Mouse (Mus musculus): ENCODE results near the gene Prc1. TPM values are rescaled to one million over a fixed set of nuclear protein-coding genes. Genes with fewer than 3 reads are reported as not detected.

Gene Prc1
- total RNA-seq (2023) = 3.7 TPM

DNA sequence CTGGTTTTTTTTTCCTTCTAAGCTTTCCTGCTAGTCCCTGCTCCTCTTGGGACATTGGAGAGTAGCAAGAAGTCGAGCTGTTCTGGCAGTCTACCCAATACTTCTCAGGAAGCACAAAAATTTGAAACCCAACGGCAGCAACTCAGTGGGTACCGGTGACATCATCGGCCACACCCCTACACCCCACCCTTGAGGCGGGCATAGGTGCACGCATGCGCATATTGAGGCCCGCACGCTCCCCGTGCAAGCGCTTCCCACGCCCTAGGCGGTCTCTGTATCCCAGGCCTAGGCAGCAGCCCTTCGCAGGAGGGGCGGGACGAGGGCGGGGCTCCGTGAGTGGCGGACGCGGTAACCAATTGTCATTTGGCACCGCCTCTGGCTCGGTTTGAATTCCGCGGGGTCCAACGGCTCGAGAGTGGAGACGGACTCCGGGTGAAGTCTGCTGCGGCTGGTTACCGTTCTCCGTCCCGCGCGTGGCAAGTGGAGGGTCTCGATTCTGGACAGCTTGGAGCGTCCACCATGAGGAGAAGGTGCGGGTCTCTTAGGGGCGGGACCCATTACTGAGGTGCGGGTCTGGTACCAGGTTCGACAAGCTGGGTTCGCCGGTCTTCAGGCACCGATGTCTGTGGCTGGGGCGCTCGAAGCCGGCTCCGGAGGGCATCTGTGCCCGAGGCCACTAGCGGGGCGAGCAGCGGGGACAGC is at the start of gene Prc1:
Gene Prc1 (plus strand): TSS at position 389 of the 702 bp plus-strand sequence.

DNA sequence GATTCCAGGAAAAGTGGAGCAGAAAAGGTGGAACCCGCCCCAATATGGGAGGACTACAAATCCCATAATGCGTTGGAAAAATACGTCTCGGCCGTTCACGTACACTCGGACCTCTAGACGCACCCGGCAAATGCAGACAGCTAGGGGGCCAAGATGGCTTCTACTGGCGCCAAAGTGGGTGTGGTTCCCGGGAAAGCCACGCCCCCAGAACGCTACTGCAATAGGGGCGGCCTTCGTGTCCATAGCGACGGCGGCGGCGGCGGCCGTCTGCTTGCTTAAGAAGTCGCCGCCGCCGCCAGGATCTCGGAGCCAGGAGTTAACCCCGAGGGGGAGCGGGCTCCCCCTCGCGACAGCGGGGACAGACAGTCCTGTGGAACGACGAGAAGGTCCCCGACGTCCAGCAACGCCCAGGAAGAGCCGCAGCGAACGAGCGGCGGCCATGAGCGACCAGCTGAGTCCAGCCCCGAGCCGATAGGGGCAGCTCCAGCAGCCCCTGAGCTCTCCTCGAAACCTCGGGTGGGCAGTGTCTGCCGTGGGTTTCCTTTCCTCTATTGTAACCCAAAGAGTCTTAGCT is 48.0 kb upstream of the Prc1 start, which contains the start of gene Ttll13:
Gene Ttll13 (plus strand): TSS at position 229 of the 574 bp plus-strand sequence.

DNA sequence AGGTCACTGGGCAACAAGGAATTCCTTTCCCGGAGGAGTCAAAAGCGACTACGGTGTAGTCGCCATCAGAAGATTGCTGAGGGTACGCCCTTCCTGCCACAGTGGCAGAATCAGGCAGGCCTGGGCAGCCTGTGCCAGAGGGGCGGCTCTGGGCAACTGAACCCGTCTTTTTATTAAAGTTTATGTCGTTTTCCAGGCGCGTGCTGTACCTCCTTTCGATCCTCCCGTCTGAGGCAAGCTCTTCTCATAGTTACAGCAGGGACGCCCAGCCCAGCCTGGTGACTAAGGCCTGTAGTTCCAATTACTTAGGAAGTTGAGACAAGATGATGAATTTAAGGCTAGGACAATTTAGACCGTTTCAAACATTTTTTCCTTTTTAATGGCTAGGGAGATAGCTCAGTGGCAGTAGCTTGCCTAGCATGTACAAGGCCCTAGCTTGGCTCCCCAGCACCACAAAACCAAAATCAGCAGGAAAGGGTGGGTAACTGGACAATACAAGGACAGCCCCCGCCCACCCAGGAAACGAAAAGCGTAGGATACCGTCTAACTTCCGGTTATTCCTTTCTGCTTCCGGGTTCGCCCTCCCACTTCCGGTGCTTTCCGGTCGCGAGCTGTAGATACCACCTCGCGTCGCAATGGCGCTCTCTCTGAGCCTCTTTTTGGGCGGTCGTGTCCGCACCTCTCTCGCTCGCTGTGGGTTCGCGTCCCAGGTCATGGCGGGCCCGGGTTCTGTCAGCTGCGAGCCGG is 33.5 kb upstream of the Prc1 start, which contains the start of gene Ngrn:
Gene Ngrn (plus strand): TSS at position 591 of the 747 bp plus-strand sequence.

DNA sequence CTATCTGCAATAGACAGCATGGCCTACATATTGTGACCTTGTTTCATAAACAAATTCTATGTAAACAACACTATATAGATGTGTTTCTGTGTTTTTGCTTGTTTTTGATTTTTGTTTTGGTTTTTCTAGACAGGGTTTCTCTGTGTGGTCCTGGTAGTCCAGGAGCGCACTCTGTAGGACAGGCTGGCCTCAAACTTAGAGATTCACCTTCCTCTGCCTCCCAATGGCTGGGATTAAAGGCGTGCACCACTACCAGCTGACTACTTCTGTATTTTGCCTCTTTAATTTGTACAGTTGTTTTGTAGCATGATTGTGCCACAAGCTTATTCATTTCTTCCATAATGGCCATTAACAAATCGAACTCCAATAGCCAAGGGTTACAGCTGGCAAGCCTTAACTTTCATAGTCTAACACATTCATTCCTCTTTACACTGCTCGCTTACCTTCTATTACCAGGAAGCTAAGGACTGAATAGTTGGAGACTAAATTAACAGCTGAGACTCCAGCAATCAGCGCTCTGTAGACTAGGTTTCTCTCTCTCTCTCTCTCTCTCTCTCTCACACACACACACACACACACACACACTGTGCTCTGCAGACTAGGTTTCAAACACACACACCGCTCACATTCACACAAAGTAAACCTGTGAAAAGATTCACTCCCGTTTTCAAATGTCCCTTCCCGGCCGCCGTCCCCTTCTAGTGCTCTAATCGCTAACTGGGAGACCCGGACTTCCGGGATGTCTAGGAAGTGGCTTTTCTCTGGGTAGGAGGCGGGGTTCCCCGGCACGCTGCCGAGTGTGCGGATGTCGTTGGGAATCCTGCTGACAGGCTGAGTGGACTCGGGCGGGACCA is 25.1 kb upstream of the Prc1 start, which contains the start of gene Vps33b:
Gene Vps33b (plus strand): TSS at position 753 of the 854 bp plus-strand sequence.

DNA sequence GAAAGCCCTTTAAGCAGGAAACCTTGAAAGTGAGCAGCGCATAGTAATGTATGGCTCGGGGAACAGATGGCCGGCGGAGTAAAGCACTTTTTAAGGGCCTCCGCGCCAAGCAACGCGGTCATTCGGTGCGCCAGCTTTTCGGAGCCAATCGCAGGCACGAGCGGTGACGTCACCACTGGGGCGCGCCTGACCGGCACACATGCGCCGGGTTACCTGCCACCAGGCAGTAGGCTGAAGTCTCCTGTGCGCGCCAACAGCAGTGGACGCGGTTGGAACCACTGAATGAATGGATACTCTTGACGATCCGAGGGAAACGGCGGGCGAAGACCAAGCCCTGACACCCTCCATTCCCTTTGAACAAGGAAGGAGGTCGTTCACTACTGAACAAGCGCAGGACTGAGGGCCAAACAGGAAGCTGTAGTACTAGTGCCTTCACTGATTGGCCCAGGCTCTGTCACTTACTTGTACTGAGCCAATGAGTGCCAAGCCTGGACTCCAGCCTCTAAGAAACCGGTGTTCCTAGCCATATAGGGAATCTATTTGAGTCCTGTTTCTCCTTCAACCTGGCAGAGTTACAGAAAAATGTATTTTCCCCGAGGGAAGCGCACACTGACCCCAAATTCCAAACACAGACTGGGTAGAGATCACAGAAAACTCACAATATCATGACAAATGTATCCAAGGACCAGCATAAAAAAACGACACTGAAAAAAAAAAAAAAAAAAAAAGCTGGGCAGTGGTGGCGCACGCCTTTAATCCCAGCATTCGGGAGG is 30.0 kb downstream of the Prc1 start, which contains the start of gene Rccd1:
Gene Rccd1 (minus strand): TSS at position 412 of the 773 bp plus-strand sequence.

DNA sequence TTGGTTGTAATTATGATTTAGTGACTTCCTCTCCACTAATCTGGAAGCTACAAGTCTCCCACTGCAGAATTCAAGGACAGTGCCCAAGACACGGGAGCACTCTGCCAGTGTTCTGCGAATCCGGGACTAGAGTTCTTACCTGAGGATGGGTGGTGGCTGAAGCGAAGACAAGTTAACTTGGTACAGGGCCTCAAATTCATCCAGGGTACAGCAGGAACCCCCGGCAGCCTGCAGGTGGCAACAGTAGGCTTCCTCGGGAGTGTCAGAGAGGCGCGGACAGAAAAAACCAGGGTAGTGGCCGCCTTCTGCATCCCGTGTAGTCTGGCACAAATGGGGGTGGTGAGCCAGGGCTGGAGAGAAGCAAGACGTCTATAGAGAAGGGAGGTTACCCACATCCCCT is 46.5 kb downstream of the Prc1 start, which contains the start of gene Unc45a:
Gene Unc45a (minus strand): TSS at position 213 of the 400 bp plus-strand sequence.

DNA sequence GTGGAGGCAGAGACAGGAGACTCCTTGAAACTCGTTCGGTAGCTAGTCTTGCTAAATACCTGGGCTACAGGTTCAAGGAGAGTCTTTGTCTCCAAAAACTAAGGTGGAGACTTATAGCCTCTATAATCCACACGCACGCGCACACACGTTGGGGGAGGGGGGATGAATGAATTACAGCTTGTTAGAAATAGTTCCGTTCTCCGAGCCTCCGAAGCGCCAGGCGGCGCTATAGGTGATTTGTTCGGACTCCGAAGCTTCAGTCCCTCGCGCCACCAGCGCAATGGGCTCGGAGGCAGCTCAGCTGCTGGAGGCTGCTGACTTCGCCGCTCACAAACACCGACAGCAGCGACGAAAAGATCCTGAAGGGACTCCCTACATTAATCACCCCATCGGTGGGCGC is 48.6 kb downstream of the Prc1 start, which contains the start of gene Hddc3:
Gene Hddc3 (plus strand): TSS at position 247 of the 400 bp plus-strand sequence.

Other genes with a start within 250 kb of the Prc1 start
- 35.5 TPM for gene Idh2, start 179.1 kb upstream of the Prc1 start, total RNA-seq (2023)
- 47.7 TPM for gene Sema4b, start 107.6 kb upstream of the Prc1 start, total RNA-seq (2023)
- 45.7 TPM for gene Cib1, start 61.6 kb upstream of the Prc1 start, total RNA-seq (2023)
- 4.7 TPM for gene Gdpgp1, start 61.6 kb upstream of the Prc1 start, total RNA-seq (2023)
- gene Ttll13, start 48.1 kb upstream of the Prc1 start, total RNA-seq (2023) = 1.1 TPM
- 13.7 TPM for gene Ngrn, start 33.2 kb upstream of the Prc1 start, total RNA-seq (2023)
- 28.5 TPM for gene Vps33b, start 24.8 kb upstream of the Prc1 start, total RNA-seq (2023)
- gene Rccd1, start 30.0 kb downstream of the Prc1 start, total RNA-seq (2023) = 32.3 TPM
- 152 TPM for gene Unc45a, start 46.6 kb downstream of the Prc1 start, total RNA-seq (2023)
- gene Hddc3, start 48.7 kb downstream of the Prc1 start, total RNA-seq (2023) = 5.2 TPM
- 116 TPM for gene Man2a2, start 76.9 kb downstream of the Prc1 start, total RNA-seq (2023)
- gene Fes, start 93.5 kb downstream of the Prc1 start, total RNA-seq (2023) = 11.7 TPM
- gene Furin, start 111.0 kb downstream of the Prc1 start, total RNA-seq (2023) = 80.8 TPM
- gene Blm, start 240.7 kb downstream of the Prc1 start, total RNA-seq (2023) = 17.4 TPM

All from CD4-positive naive resting alpha-beta T cell, adult 76 days (primary cell).